Mouse (Mus musculus) frontal cortex, postnatal 36 days (tissue): ENCODE data around the gene Atp1a3.

Experiments
- DNase-seq, 2 experiments: peaks; one replicate each; pipeline ENCODE4 v3.0.0; 2022; ENCODE audit warnings: low spot score in 2 of 2

The Atp1a3 gene

DNA sequence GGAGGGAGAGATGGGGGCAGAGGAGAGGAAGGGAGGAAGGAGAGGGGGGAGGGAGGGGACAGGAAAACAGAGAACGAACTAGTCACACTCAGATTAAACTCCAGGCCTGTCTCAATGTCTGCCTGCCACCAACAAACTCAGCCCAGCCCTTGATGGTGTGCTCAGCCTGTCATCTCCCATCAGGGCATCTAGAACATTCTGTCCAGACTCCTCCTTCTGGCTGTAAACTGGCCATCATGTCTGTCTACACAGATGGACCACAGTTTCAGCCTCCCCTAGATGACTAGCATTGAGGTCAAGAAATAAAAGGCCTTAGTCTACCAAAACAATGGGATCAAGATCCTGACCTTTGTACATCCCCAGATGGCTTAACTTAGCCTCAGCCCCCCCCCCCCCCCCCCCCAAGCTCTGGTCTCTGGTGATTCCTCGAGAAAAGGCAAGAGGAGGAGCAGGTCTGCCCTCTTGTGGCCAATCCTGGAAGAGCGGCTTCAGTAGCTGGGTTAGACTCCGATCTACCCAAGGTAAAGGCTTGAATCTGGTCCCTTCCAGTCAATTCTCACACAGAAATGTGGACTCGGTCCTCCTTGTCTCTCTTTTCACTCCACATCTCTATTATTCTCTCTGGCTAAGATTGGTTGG, 40.7 kb downstream of the Atp1a3 start:
- peak; percentile 83 to 91 for DNase-seq

DNA sequence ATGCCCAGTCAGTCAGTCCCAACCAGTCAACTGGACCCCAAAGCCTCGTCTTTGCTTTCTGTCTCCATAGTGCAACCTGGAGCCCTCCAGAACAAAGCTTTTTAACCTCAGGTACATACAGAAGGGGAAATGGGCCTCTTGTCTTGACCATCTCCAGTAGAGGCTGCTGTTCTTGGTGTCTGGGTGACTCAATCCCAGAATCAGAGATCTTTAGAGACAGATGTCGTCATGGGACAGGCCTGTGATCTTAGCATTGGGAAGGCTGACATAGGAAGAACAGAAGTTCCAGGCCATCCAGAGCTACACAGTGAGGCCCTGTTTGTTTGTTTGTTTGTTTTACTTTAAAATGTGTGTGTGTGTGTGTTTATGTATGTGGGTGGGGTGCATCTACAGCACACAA, 41.5 kb downstream of the Atp1a3 start:
- DNase-seq, result no peak

DNA sequence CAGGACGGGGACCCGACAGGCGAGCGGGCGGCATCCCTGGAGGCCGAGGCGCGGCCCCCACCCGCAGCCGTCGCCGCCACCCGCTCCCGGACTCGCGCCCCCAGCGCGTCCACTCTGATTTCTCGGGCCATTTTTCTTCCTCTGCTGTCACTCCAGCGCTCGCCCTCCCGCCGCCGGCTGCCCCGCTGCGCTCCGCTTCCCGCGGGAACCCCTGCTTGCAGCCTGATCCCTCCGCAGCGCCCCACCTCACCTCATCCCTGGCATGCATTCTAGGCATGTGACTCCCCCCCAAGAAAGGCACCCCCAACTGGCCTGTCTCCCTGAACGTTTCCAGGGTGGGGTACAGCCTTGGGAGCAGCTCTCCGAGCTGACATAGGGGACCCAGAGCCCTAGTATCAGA, 50.5 kb downstream of the Atp1a3 start:
- DNase-seq, result no peak

DNA sequence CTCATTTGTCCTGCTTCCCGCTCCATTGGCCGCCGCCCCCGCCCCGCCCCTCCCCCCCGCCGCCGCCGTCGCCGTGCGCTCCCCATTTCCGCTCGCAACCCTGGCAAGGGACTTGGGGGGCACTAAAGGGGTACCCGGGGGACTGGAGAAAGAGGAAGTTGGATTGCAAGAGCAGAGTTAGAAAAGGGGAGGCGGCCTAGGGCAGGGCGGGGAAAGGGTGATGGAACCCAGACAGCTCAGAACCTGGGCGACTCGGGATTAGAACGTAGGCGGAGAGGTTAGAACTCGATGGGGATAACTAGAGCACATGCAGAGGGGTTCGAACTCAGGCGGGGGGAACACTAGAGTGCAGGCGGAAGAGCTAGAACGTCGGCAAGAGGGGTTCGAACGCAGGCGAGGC, 51.3 kb downstream of the Atp1a3 start:
- DNase-seq, result no peak

DNA sequence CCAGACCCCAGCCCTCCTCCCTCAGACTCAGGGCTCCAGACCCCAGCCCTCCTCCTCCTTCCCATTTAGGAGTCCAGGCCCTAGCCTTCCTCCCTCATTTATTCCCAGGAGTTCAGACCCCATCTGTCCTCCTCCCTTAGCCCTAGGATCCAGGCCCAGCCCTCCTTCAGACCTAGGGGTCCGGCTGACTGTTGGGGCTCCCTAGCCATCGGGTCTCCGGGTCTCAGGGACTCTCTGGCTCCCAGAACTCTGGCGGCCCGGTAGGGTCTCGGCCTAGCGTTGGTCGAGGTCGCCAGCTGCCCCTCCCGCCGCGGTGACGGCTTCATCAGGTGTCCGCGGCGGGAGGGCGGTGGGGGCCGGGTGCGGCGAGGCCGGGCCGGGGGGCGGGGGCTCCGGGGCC, 51.8 kb downstream of the Atp1a3 start:
- no peak for DNase-seq

DNA sequence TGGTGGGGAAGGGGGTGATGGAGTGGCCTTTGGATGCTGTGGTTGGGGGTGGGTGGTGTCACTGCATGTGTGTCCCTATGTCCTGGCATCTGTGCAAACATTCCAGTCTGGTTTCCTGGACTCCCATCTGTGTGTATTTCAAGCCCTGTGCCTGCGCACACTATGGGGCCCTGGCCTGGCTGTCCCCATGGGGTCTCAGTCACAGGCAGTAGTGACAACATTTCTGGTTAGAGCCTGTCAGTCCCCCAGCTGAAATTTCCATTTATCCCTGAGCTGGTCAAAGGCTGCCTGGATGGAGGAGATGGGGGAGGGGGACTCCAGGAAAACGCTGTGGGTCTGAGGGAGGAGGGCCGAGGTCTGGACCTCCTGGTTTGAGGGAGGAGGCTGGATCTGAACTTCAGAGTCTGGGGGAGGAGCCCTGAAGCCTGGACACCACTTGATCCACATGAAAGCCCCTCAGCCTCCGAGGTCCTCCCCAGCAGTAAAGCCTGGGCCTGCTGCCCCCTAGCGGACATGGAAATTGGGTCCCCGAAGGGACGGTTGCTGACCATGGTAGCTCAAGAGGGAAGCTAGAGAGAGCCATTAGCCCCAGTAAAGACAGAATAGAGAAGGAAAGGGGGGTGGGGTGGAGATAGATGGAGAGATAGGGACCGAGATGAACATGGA, 55.7 kb downstream of the Atp1a3 start:
- peak; percentile 51 to 52 for DNase-seq

DNA sequence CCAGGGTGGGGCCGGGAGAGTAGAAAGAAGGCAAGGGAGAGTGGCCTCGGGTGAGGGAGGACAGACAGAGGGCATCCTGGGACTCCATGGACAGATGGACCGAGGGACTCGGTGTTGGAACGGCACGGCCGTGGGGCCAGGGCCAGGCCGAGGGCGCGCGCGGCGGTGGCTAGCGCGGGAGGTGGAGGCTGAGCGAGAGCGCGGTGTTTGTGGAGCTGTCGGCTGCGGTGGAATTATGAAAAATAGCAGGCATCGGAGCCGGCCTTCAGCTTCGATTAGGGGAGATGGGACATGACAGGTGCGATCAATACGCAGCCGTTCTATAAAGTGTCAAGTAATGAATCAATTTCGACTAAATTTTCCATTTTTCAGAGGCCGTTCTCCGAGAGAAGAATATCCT, 57.0 kb downstream of the Atp1a3 start:
- DNase-seq, result no peak

DNA sequence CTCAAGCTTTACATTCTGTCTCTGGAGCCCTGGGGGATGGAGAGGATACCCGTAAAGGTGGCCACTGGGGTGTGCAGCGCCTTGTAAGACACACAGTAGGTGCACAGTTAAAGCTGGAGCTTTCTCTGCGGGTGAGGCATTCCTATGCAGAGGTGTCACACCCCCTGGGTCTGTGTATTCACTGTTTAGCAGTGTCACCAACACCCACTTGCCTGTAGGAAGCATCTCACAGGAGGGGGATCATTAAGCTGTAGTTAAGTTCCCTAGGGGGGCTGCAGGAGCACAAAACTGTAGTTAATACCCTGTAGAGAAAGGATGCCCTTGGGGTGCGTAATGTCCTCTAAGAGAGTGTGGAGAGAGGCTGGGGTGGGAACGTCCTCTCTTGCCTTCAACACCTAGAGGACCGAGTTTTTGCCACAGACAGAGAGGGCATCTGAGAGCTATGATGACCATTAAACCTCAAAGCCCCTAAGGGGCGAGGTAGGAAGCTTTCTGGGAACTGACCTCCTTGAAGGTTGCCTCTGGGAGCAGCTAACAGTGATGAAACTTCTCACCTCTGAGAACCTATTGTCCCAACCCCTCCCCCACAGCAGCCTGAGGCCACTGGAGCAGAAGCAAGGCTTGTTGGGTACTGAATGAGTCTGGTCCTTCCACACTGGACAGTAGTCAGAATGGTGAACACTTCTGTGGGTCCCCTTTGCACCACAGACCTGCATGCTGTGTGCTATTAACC, 58.3 kb downstream of the Atp1a3 start:
- DNase-seq, result no peak

DNA sequence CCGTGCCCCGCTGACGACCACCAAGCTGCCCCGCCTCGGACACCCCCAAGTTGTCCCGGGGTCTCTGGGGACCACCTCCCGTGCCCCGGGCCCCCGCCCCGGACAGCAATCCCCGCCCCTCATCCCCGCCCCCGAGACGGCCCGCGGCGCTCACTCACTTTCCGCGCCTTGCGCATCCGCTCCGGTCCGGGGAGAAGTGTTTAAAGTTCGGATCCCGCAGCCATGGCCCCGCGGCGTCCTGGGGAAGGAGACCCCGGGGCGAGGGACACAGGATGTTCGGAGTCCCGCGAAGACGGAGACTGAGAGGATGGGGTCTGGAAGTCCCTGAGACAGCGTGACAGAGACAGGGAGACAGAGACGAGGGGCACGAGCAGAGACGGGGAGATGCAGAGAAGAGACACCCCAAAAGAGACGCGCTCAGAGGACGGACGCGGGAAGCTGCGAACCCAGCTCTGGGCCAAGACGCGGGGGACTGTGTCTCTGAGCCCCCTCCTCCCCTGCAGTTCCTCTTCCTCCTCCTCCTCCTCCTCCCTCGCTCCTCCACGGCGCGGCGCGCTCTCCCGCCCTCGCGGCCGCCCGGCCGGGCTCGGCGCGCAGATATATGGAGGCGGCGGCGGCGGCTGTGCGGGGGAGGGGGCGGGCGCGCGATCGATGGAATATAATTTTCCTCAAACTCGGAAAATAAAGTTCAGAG, 61.4 kb downstream of the Atp1a3 start, which contains the start of gene Gm4881:
Gene Gm4881 (minus strand): TSS at position 238 of the 694 bp plus-strand sequence.
- DNase-seq, result no peak

DNA sequence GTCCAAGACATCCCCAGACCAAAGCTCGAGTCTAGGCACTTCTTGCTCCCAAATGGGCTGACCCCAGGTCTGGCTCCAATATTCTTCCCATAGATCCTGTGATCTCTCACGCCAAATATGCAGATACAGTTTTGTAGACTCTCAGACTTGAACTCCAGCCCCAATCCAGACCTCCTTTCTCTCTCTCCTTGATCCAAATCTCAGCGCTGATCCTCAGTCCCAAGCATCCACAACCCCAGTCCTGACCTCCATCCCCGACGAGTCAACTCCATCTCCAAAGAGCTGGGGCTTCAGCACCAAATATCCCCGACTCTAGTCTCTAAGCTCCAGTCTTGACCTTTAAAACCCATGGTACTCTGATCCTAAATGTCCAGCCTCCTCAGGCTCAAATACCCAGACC, 62.1 kb downstream of the Atp1a3 start:
- DNase-seq, result no peak

DNA sequence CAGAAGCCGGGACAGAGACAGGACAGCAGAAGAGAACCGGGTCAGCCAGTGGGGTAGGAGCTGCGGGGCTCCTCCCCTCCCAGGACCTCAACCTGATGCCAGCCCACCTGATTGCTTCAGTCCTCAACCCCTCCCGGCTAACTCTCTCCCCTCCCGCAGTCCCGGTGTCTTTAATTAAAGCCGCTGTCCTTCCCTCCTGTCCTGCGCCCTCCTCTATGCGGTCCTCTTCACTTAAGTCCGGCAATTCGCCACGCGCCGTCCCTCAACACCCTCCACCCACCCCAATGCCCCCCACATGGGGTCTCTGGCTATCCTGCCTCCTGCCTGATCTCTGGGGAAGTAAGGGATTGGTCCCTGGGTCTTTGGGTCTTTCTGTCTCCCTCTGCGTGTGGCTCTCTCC, 74.1 kb downstream of the Atp1a3 start:
- no peak for DNase-seq

DNA sequence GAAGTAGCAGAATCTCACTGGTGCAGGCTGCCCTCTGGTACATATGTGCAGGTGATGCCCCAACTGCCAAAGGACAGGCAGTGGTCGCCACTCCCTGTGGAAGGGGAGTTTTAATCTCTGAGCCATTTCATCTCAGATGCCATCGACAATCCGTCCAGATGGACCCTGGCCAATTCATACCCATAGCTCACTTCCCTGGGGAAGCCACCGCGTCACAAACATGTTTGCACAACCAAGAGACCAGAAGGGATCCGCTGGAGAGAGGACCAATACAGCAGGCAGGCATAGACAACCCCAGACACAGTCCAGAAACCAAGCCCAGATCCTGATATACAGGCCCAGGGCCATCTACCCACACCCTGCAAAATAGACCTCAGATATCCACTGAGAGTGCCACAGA, 75.3 kb downstream of the Atp1a3 start:
- no peak for DNase-seq
